Mouse (Mus musculus): ENCODE measurements around the gene Rhob.

The Rhob gene

GRCm38 (mm10) chr12:8450028-8450427 lies 49.8 kb downstream of the Rhob start:
- no peak for DNase-seq (ENCODE audit: low read depth, low spot score)

All from forelimb bud, embryonic 11.5 days (tissue).